Mouse (Mus musculus) liver, adult (tissue): Measurements from ENCODE around the gene Xpnpep1.

Experiments used
- GATA4 ChIP-seq: IDR thresholded peaks from 2 replicates; pipeline ENCODE4 v1.6.1; 2014; ENCODE audit warnings: mild to moderate bottlenecking, low read length; ENCODE audit not compliant: insufficient replicate concordance

Xpnpep1 gene

DNA sequence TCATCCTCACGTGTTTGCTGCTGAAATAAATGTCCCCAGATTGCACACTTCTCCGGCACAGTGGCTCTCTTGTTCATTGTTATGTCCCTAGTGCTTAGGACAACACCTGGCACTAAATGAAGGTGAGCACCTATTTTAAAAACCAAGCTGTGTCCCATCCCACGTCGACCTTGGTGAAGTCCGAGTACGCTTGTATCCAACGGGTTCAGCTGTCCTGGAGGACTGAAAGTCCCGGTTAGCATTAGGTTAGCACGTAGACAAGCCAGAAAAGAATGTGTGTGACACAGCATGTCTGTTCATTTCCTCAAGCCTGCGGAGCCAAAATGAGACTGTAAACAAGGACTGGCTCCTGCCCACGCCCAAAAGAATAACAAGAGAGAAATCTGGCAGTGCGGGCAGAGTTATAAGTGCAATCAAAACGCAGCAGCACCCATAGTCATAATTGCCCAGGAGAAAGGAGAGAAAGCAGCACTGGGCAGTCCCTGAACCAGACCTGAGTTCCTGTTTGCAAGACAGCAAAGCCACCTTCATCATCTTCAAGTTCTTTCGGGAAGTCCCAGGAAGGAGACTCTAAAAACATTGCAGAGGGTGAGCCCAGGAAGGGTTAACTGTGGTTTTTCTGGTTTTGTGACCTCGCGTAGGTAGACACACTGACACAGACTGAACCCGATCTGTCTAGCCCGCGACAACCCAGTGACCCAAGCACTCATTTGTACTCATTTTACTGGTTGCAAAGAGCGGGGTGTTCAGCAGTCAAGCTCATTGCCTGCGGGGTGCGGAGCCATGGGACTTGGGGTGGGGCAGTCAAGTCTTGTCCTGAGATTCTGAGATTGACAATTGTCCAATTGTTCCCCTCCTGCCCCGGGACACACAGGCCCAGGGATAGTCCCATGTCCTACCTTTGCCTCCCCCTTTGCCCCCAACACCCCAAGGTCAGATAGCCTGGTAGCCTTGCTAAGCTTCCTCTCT is at the start of gene Xpnpep1:
TSS of gene Xpnpep1 (minus strand) at position 51 of the 969 bp plus-strand sequence.
- TF ChIP-seq GATA4 = no peak

DNA sequence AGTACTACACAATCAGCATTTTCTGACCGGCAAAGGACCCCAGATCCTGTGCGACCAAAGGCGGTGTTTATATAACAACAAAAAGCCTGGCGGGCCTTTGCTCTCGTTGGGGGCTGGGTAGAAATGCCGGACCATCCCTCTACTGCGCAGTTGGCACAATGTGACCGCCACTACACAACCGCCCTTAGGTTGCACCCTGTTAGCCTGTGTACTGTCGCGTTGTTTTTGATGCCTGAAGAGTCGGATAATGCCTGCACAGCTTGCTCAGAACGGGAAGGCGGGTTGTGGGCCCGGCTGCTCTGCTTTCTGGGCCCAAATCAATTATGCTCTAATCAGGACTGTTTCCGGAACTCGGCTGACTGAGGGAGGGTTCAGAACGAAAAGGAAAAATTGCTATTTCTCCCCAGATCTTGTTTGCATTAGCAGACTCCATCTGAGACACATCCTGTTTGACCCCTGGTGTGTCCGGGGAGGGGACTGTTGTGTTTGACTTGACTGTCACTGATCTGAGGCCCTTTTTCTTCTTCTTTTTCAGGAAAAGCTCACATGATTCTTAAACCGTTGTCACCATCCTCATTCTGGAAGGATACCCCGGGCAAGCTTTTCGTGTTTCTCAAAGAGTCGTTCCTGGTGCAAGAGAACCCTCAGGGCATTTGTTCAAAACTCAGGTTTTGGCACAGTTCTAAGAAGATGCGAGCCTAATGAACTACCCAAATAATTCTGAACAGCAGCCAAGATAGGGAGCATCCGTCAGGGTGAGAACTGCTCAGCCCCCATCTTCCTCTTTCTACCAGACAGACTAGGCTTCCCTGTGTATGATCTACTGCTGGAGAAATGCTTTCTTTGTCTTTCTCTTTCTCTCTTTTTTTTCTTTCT is 47.5 kb upstream of the Xpnpep1 start:
- peak; percentile 95 for TF ChIP-seq GATA4

DNA sequence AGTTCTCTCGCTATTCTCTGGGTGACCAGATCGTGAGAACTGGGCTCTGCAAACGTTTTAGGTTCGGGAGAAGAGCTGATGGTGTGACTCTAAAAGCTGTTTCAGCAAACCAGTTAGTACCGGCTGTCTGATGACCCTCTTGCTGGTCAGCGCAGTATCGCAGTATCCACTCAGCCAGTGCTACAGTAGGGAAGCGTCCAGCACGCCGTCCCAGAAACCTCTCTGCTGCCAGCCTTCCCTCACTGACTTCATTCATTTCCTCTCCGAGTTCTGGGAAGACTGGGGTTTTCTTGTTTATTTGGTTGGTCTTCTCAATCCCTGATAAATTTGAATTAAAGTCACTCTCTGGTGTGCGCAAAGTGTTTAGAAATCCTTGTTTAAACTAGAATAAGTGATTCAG is 46.8 kb upstream of the Xpnpep1 start:
- TF ChIP-seq GATA4 = no peak

DNA sequence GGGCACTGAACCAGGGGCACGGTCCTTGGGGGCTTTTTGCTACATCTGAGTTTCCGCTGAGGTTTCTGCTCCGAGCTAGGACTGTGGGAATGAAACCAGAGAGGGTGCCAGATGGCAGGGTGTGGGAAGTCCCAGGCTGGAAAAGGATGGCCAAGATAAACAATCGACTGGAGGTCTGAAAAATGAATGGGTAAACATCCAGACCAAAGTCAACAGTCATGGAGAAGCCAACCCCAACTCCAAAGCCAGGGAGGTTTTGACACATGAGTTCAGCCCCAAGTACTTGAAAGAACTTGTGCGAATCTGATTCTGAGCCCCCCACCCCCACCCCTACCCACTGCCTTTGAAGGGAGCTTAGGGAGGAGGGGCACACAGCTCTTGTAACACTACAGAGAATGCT is 44.7 kb upstream of the Xpnpep1 start:
- no peak for TF ChIP-seq GATA4

DNA sequence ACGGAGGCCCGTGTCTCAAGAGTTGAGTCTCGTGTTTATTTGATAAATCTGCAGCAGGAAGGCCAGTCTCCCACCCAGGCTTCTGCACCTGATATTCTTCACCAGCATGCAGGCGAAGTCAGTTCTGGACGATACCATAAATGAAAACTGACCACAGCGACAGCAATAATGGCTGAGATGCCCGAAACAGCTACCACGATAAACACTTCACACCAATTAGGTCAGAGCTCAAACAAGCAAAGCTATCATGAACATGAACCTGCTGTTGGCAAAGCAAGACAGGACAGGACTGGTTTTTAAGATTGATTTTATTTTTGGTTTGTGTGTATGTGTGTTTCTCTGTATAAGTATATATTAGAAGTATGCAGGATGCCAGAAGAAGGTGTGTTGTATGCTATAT is 42.8 kb upstream of the Xpnpep1 start:
- TF ChIP-seq GATA4 = no peak

DNA sequence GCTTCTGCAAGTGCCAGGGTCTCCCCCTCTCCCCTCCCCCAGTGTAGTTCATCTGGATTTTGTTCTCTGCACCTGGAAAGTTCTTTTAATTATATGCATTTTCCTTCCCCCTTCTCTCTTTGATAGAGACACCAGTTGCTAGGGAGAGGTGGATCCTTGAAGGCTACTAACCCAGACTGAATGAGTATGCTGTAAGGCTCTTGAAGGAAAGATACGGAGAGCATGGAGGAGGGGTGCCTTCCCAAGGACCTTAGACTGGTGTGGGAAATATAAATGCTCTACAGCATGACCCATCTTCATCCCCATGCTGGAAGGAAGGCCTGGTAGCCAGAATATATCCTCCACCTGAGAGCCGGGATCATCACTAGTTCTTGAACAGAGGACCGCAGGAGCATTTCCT is 41.3 kb upstream of the Xpnpep1 start:
- TF ChIP-seq GATA4 = no peak

DNA sequence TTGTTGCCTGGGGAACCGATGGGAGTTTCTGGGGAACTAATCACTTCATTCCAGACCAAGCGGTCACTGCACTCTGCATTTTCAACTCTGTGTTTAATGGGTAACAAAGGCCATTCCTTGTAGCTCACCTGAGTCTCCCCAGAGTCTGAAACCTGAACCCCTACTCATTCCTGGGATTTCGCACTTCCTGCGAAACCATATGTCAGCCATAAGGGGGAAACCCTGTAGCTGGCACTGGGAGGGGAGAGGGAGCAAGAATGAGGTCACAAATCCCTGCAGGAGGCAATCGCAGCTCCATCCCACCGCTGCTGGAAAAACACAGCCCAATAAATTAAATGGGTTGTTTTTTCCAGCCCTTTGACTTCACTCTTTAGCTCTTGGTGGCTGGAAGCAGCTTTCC is 40.9 kb upstream of the Xpnpep1 start:
- TF ChIP-seq GATA4 = no peak

DNA sequence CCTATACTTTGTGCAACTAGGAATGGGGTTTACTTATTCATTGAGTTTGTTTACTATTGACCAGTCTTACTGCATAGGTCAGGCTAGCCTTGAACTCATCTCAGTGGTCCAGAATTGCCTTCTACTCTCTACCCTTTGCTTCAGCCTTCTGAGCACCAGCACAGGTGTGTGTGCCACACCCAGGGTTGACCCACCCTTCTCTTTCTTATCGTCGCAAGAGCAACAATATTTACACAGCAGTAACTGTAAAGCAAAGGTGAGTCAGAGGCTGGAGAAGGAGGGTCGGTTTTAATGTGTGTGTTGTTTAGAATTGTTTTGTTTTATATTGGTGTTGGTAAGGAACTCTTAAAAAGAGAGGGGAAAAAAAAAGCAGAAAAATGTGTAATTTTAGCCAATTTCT is 40.5 kb upstream of the Xpnpep1 start:
- no peak for TF ChIP-seq GATA4

DNA sequence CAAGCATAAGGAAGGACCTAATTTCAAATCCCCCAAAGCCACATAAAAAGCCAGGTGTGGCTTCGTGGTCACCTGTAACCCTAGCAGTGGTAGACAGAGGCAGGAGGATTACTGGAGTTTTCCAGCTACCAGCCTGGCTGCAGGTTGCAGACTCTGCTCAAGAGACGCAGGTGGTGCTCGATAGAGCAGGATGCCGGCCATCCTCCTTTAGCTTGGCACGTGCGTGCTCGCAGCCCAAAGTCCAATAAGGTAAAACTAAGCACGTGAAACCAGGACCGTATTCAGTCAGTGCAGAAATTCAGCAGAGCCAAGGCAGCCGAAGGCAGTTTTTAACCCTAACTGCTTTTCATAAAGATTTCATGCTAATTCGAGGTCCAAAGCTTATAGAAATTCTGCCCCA is 40.0 kb upstream of the Xpnpep1 start:
- TF ChIP-seq GATA4 = no peak

DNA sequence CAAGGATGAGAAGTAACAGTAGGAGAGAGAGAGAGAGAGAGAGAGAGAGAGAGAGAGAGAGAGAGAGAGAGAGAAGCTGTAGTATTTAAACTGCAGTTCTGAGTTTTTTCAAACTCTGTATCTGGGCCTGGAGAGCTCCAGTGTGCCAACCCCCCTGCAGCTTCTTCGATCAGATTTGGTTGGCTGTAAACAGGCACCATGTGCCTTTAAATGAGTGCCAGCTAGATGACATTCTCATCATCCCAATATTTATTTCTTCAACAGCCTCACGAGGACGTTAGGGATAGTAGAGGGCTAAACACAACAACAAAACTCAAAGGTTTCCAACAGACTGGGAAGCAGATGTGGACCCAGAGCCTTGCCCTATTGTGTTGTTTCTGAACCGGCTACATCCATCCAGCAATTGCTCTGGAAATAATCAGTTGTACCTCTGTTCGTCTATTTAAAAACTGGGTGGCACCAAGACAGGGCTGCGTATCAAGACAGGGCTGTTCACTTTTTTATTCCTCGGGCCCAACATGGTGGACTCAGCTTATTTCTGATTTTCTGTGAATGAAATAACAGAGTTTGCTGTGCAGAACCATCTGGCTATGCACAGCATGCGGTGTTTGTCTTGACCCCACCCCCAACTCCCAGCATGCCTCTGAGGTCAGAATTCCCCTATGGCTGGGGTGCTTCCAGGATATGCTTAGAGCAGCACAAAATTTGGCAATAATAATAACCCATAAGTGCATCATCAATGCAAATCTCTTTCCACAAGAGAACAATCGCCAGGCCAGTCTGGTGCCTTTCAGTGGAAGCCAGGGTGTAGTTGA is 38.5 kb upstream of the Xpnpep1 start:
- no peak for TF ChIP-seq GATA4

DNA sequence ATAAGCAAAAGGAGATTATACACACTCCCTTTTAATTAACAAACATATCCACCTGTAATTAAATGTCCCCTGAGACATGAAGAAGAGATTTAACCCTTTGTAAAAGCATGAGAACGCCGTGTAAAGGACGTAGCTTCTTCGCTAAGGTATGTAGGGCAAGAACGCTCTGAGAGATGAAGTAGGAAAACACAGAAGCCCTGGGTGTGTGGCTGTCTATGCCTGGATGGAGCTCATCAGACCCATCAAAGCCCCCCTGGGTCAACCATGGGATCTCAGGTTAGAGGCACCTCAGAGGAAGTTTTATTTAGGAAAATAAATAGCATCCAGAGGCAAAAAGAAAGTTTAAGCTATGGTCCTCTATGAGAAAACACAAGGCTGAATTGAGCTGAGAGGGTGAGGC is 37.3 kb upstream of the Xpnpep1 start:
- no peak for TF ChIP-seq GATA4

DNA sequence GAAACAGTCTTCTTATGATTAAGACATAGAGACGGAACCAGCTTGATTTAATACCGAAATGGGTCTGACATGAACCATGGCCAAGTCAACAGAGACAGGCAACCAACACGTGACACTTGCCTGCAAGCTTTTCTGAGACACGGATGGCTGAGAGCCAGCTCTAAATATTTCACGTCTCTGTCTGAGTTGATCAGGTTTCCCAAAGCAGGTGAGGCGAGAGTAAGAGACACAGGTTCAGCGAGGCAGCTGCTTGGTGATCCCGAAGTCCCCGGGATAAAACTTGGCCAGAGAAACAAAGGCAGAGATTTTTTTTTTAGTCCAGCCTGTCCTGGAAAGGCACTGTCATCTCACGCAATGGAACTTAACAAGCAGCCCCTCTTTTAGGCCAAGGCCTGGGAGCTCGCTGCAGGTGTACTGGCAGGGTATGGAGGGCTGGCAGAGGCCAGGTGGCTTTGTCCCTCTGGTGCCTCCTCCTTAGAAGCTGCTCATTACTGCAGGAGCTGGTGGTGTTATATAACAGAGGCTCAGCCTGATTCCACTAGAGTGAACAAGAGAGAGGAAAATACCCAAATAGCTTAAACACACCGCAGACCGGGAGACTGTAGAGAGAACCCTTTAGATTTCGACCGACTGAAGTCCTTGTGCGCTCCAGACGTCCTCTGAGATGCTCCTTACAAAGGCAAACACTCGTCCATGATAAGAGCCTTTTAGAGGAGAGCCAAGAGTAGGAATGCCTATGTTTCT is 36.4 kb upstream of the Xpnpep1 start:
- no peak for TF ChIP-seq GATA4

DNA sequence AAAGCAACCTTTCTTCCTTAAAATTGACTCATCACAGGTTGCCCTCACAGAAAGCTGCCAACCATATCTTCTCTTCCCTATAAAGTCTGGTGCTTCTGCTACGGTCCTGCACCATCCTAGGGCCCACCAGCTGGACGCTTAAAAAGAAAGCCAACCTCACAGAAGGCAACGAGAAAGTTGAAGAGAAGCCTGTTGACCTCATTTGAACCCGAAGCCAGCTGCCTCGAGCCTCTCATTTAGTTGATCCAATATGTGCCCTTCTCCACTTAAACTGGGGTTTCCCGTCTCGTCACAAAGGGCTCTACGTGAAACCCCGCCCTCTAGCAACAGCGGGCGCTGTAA is 35.9 kb upstream of the Xpnpep1 start:
- TF ChIP-seq GATA4 = no peak

DNA sequence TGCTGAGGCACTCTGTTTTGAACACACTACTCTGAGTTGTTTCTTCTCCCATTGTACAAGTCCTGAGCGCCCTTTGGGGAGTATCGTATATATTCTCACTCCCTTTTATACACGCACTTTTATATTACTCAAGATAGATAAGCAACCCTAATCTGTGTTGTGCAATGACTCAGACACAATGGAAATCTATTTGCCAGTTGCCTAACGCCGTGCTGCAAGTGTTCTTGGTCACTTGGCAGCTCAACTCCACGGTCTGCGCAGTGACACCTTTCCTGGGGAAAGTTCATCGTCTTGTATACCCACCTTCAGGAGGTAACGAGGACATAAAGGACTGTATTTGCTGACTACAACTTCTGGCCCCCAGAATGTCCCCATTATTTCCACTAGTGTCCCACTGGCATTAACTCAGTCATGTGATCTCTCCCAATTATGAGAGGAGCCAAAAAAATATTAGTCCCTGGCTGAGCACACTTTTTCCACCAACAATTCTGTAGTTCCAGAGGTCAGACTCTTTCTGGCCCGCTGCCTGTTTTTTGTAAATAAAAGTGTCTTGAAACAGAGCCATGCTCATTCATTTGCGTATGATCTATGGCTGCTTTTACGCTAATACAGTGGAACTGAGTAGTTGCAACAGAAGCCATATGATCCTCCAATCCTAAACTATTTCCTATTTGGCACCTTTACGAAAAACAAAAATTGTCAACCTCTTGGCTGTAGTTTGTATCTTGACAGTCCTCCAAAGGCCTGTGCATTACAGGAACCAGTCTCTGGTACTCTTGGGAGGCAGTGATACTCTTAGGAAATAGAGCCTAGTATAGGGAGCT is 35.1 kb upstream of the Xpnpep1 start:
- peak; percentile 52; the same call in 1 of the 2 replicates for TF ChIP-seq GATA4

DNA sequence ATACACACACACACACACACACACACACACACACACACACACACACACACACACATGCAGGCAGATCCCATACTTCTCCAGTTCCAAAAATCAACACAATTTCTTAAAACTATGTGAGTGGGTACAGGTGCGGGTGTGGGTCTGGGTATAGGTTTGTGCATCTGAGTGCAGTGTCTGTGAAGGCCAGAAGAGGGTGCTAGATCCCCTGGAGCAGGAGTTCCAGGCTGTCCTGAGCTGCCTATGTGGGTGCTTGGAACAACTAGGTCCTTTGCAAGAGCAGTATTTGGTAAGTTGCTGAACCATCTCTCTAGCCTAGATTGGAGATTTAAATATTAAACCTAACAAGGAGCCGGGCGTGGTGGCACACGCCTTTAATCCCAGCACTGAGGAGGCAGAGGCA is 33.5 kb upstream of the Xpnpep1 start:
- TF ChIP-seq GATA4 = no peak
